Mouse (Mus musculus): ENCODE measurements around the gene Inpp5a.

The Inpp5a gene

DNA sequence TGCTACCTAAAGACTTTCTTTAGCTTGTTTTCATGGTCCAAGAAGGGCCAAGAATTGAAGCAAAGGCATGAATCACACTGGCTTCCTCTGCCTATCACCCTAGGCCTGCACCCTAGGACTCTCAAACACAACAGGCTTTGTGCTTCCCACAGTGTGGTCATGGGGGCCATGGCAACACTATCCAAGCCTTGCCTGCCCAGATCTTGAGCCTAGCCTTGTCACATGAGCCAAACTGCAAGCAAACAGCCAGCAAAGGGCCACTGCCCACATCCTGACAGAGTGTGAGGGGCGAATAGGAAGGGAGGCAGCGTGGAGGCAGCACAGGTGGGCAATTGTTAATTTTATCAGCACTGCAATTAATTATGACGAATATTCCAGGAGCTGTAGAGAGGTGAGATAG, 183.8 kb downstream of the Inpp5a start:
- in situ Hi-C loops (cut with MseI, MboI) = no loop called here

DNA sequence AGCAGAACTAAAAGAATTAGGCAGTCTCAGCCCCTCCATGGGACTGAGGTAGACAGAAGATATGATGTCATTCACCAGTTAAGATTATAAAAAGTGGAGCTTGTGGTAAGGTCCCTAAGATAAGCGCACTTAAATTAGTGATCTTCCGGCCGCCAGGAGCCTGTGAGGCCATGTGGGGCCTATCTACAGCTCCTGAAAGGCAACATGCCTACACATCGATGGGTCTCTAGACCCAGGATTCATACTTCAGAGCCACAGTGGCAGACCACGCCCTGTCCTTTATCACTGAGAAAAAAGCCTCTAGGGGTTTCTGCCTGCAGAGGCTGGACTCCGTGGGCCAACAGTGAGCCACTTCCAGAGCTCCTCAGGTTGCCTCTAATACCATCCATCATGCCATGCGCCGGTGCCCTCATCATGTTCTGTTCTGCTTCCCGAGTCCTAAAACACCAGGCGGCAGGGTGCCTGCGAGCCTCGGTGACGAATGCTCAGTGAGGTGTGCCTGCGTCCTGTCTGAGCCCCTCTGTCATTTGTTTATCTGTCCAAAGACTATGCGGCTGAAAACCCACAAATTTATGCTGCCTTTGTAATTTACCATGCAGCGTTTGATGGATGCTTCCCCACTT, 187.3 kb downstream of the Inpp5a start:
- in situ Hi-C loops (cut with MseI, MboI) = no loop called here

DNA sequence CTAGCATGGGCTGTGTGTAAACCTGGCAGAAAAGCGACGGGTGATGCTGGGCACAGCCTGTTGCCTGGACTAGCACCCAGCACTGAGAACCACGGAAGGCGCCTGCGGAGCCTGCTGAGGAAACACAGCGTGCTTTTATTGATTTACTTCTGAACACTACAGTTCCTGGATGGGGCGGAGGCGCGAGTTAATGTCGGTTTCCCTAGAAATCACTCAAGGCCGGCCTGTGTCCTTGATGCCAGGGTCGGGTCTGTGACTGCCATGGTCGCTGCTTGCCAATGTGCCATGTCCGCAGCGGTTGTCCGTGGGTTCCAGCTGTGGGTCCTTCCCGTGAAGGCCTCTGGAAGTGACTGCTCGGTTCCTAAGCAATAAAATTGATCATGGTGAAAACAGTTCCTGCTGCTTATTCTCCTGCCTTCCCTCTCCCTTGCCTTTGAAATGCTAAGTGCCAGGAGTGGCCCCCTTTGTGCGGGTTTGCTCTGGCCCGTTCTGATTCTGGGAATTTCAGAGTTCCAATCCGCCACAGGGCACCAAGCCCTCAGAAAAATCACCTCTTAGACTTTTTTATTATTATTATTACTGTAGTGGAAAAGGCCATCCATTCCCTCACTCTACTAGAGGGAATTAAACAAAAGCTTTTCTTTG, 190.5 kb downstream of the Inpp5a start:
- in situ Hi-C loops (cut with MseI, MboI) = no loop called here

DNA sequence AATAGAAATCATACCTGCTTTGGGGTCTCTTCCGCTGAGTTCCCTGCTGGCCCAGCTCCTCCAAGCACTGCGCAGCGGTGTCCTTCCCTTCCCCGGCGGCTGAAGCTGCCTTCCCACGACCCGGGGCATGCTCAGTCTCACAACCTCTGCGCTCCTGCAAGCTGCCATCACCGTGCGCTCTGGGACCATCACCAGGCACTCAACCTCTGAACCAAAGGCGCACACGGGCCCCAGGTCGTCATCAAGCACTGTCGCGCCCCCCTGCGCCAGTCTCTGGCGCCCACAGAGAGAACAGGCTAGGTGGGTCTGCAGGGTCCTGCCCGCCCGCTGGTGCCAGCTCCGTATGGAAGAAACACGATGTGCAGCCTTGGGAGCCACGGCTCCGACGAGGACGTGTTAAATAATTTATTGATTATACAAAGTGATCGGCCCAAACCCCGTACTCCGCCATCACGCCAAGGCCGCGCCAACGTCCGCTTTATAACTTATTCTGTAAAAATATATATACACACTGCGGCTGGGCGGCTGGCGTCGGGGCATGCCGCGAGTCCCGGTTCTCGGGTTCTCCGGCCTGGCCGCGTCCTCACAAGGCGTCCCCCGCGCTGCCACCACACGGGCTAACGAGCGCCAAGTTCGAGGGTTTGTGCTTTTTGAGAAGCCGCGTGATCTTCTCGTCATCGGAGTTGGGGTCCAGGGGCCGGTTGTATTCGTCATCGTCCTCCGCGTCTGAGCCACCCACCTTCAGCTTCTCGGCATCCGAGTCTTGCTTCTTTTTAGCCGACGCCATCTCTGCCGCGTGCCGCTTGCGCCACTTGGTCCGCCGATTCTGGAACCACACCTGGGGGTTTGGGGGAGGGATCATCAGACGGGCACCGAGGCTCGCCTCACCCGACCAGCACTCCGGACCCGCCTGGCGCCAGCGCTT, 192.2 kb downstream of the Inpp5a start:
- in situ Hi-C loops (cut with MseI, MboI) = no loop called here

DNA sequence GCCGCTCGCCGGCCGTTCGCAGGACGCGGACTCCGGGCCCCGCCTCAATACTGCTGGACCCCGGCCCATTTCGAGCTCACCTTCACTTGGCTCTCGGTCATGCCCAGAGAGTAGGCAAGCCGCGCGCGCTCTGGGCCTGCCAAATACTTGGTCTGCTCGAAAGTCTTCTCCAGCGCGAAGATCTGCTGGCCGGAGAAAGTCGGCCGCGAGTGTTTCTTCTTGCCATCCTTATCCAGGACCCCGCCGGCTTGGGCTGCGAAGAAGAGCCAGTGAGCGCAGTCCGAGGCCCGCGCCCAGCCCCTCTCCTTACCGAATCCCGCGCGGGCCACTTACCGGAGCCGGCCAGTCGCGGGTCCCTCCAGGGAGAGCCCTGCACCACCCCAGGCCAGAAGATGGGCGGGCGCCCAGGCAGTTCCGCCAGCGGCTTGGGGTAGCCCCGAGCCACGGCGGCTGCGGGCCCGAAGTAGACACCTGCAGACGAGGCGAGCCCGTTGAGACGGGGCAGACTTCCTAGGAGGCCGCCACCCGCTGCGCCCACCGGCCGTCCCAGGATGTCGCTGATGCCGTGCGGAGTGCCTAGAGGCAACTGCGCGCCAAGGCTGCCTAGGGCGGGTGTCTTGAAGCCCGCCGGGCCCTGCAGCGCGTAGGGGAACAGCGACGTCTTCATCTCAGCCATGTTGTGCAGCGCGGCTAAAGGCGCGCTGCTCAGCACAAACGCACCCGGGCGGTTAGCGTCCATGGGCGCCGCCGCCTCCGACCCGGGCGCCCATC, 193.1 kb downstream of the Inpp5a start:
- in situ Hi-C loops (cut with MseI, MboI) = no loop called here

DNA sequence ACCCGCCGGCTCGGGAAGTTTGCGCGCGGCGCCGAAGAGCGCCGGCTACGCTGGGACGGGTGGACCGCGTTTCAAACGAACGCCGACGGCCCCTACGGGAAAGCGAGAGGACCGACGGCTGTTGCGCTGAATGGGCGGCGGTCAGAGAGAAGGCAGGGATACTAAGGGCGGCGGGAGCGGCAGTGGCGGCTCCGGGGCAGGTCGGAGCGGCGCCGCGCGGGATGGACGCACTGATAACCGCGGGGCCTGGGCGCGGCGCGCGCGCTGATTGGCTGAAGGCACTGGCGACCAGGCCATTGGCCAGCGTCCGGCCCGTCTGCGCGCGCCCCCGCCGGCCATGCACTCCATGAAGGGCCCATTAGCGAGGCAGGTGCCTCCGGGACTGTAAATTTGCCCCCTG, 193.7 kb downstream of the Inpp5a start, which contains the start of gene Nkx6-2:
Gene Nkx6-2, minus strand, starts transcription at position 203 of the 400 bp plus-strand sequence.
- in situ Hi-C loops (cut with MseI, MboI) = no loop called here

DNA sequence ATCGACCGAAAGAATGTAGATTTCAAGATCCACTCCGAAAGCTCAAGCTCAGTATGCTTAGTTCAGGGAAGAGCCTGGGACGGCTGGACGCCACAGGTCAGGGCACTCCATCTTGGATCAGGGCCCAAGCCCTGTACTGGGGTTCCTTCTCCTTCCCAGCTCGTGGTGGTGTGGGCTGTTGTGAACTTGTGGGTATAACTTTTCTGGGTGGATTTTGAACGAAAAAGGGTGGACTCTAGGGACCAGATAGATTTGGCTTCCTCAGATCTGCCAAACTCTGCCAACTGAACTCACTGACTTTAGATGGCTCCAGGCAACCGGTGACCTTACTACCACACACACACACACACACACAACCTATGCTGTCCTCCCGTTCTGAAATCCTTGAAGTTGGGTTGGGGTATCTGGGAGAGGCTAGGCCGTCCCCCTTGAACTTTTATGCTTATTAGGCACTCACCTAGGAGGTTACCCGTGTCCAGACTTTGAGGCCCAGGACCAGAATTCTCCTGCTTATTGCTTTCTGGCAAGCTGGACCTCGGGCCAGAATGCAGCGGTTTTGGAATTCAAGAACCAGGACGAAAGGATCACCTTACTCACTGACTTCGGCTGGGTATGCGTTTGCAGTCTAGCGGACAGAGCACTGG, 194.3 kb downstream of the Inpp5a start:
- in situ Hi-C loops (cut with MseI, MboI) = no loop called here

DNA sequence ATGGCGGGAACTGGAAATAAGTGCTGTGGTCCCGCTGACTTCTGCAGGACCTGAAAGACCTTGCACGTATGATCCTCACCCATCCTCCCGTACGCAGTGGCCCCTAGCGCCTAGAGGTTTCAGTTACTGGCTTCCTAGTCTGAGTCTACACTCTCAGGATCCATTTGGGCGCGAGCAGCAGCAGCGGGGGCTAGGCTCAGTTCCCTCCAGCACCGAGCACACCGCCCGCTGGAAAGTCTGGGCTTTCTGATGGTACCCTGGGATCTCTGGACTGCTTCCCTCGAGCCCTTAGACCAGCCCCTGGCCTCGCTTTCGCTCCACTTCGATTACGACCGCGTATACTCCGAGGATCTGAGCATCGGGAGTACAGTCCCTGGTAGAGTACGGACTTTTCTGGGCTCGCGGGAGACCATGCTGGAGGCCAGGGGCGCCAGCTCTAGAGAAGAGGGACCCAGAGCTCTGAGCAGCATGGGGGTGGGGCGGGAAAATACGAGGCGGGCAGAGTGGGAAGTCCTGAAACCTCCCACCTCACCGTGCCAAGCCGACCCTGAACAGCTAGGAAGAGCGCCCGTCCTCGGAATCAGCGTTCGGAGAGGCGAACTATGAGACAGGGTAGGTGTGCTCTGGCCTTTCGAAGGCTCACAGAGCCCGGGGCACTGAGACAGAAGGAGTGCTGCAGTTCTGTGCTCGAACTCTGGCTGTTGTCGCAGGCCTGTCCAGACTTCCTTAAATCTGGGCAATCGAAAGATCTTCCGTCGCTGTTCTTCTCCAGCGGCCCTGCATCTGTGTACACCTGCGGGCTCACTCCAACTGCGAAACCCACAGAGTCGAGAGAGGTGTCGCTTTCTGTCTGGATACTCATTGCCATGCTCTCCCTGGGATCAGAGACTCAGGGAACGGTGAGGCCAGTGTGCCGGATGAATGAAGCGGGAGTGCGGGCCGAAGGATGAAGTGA, 195.6 kb downstream of the Inpp5a start:
- in situ Hi-C loops (cut with MseI, MboI) = no loop called here

DNA sequence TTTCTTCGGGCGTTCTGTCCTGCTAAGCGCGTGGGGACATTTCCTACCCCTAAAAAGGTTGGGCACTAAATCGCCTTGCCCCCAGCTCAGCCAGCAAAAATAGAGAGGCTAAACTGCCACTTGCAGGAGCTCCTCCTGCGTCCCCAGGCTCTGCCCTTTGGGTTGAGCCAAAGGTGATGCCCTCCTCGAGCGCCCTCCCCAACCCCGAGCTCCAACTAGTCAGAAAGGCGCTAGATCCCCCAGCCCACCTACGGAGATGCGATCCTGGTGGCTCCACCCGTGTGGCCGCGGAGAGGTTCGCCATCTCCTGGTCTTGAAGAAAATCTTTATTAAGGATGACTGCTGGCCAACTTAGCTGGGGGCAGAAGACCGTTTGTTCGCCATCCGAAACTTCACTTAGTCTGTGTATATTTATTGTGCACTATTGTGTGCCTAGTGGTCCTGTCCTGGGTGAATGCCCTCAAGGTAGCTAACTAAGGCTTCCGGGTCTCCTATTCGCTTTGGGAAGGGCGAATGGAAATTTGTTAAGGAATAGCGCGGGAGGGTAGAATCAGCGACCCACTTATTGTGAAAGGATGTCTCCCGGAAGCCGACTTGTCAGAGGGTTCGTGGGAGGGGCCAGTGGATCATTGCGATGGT, 196.4 kb downstream of the Inpp5a start:
- in situ Hi-C loops (cut with MseI, MboI) = no loop called here

DNA sequence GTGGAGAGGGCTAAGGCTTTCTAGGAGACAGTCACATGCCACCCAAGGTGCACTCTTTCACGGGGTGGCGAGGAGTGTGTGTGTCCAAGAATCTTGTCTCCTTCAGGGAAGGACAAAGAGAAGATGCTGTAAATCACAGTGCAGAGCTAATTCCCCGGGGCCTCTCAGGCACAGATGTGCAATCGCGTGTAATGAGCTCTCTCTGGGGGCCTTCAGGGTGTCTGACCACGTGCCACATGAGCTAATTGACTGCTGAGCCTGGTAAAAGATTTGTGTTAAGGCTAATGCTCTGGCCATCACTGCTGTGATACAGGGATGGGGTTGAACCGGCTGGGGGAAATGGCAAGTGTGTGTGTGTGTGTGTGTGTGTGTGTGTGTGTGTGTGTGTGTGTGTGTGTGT, 199.0 kb downstream of the Inpp5a start:
- in situ Hi-C loops (cut with MseI, MboI) = no loop called here

DNA sequence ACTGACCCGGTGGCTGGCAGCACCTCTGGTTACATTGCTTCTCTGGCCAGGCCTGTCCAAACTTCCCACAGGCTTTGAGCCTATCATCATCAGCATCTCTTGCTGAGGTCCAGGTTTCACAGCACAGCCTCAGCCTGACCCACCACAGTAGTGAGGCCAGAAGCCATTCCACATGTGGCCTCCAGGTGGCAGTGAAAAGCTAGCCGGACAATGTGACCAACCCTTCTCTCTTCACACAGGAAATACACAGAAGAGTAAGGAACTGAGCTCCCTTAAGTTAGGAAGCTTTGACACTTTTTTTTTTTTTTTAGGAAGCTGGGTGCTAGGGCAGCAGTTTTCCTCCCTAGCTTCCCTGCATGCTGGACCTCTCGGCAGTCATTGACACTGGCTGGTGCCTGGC, 201.4 kb downstream of the Inpp5a start:
- in situ Hi-C loops (cut with MseI, MboI) = no loop called here

DNA sequence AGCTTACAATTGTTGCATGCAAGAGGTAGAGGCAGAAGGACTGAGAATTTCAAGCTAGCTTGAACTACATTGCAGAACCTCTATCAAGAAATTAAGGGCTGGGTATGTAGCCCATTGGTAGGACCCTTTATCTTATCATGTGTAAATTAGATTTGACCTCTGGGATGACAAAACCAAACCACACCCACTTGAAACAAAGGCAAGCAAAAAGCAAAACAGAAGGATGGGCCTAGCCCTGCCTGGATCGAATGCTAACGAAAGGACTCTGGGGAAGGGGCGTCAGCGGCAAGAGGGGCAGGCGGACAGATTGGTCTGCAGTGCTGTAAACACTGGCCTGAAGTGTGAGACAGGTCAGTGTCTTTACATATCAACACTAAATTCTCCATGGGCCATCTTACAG, 202.4 kb downstream of the Inpp5a start:
- in situ Hi-C loops (cut with MseI, MboI) = no loop called here

DNA sequence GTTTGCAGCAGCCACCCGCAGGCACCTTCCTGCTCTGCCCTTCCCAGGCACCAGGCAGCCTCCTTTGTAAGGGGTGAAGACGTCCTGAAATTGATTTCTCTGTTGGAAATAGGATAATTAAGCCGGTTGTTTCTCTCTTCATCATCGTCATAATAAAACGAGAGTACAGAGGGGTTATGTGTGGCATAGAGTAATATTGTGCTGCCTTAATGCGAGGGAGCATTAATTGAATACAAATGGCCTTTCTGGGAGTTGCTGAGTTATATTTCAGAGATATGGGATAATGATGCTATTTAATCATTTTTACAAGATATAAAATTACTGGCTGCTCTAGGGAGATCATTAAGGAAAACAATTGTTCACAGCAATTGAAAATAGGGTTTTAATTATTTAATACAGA, 206.4 kb downstream of the Inpp5a start:
- in situ Hi-C loops (cut with MseI, MboI) = no loop called here

DNA sequence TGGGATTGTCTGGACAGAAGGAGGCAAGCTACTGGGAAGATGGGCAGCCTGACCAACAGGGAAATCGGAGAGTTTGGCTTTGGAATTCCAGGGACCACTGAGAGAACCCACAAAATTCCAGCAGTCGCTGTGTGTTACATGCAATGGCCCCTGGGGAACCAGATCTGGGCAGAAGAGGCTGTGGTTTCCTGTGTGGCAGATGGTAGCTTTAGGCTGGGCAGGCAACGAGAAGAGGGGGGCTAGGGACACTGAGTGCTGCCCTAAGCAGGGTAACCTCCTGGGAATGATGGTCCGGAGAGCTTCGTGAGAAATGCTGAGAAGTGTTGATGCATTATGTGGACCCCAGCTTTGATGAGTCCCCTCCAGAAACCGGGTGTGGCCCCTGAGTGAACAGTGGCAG, 207.0 kb downstream of the Inpp5a start:
- in situ Hi-C loops (cut with MseI, MboI) = no loop called here

DNA sequence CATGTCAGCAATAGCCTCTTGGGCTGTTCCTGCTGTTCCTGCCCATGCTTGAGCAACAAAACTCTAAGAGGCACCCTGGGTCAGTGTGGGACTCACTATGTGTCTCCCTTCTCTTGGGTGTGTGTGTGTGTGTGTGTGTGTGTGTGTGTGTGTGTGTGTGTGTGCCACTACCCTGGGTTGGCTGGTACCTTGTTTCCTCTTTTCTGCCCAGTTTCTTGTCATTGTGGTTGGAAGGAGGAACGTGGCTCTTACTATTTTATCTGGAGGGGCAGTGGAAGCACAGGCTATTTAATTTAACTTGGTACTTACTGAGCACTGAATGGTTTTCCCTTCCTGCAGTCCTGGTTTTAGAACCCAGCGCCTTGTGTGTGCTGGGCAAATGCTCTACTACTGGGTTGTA, 221.4 kb downstream of the Inpp5a start:
- in situ Hi-C loops (cut with MseI, MboI) = no loop called here

DNA sequence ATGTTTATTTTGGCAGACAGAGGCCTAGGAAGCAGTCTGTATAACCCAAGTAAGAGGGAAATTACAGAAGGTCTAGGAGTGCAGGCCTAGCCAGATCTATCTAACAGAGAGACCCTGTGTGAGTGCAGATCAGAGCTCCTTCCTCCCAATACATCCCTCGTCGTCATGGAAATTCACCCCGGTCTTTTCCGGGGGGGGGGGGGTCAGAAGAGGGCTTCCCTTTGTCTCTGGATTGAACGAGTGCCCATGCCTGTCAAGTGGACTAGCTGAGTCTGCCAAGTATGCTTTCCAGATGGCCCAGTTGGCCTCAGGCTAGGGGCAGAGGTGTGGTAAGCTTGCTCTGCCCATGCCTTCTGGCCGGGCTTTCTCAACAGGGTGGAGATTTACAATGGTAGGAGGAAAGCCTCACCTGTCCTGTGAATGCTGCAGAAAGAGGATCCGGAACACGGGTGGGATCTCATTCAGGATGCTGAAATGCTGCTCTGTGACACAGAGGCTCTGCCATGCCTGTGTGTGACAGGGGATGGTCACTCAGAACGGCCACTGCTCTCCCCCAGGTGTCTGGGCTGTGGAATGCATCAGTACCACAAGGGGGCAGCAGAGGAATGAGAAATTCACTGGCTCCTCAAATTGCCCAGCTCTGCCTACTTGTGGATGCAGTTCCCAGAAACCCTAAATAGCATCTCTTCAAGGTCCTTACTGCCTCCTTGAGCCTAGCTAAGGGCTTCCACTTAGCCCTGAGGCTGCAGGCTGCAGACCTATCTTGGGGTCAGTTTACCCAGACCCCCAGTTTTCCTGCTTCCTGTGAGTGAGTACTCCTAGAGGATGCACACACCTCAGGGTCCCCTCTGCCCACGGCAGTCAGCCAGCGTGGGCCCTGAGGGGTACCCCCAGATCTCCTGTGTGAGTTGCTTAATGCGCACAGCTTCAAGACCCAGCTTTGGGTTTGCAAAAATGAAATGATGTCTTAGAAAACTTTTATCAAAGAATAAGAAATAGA, 227.2 kb downstream of the Inpp5a start:
- in situ Hi-C loops (cut with MseI, MboI) = no loop called here

DNA sequence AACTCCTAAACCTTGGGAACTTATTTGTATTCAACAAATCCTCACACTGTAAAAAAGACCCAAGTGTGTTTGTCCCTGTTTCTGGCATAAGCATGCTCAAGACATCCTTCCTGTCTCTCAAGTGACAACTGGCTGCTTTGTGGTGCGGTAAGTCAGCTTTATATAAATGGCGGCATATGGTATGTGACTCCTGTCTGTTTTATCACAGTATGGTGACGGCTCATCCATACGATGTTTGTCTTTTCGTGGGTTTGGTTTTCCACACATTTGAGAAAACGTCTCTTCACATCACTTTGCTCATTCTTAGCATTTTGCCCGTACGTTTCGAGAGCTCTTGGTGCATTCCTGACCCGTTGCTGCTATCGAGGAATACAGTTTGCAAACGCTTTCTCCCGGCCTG, 233.7 kb downstream of the Inpp5a start:
- in situ Hi-C loops (cut with MseI, MboI) = no loop called here

DNA sequence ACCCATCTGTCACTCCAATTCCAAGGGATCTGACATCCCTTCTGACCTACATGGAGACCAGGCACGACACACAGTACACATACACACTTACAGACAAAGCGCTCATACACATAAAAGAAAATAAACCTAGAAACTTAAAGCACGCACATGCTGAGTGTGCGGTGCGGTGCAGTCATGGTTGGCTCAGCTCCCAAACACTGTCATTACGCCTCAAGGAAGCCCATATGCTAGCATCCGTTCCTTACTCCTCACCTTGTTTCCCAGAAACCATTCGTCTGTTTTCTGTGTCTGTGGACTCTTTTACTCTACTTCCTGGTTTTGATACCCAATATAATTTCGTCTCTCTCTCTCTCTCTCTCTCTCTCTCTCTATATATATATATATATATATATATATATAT, 236.2 kb downstream of the Inpp5a start:
- in situ Hi-C loops (cut with MseI, MboI) = no loop called here

Data from mouse trophoblast stem cell (cell line).